Mouse (Mus musculus): Measurements from ENCODE around the gene Tmeff2. TPM values are rescaled to one million over a fixed set of nuclear protein-coding genes. Genes with fewer than 3 reads are reported as not detected.

The Tmeff2 gene
- polyA plus RNA-seq, 1 experiment from 2014 or later, result not detected

- Histone ChIP-seq H3K4me3 (ENCODE audit: inconsistent target) (no peak overlapping the region), H3K79me2 (ENCODE audit: inconsistent target) (no peaks in the 10 kb centered on the region), H3K27ac (no peak overlapping the region), H3K36me3 (ENCODE audit: inconsistent target) (no peaks in the 10 kb centered on the region)
- 90% methylated on average over 5 of the region's 5 CpGs for WGBS (ENCODE audit: missing documents)
These were observed 252.4 kb downstream of the Tmeff2 start for GRCm38 (mm10) chr1:51152856-51153255.

GRCm38 (mm10) chr1:51184276-51184675, 283.8 kb downstream of the Tmeff2 start:
- Histone ChIP-seq H3K4me3 (ENCODE audit: inconsistent target) (no peak overlapping the region), H3K36me3 (ENCODE audit: inconsistent target) (no peaks in the 10 kb centered on the region), H3K79me2 (ENCODE audit: inconsistent target) (no peaks in the 10 kb centered on the region), H3K27ac (no peak overlapping the region)
- WGBS (ENCODE audit: missing documents), result 93% methylated on average over 2 of the region's 2 CpGs

GRCm38 (mm10) chr1:51189008-51189407, 288.6 kb downstream of the Tmeff2 start:
- Histone ChIP-seq H3K4me3 (ENCODE audit: inconsistent target) (no peak overlapping the region), H3K36me3 (ENCODE audit: inconsistent target) (no peaks in the 10 kb centered on the region), H3K27ac (no peak overlapping the region), H3K79me2 (ENCODE audit: inconsistent target) (no peaks in the 10 kb centered on the region)
- WGBS (ENCODE audit: missing documents), result 93% methylated on average over 5 of the region's 5 CpGs

- Histone ChIP-seq H3K27ac (no peak overlapping the region), H3K79me2 (ENCODE audit: inconsistent target) (no peaks in the 10 kb centered on the region), H3K4me3 (ENCODE audit: inconsistent target) (no peak overlapping the region), H3K36me3 (ENCODE audit: inconsistent target) (no peaks in the 10 kb centered on the region)
These were observed 290.8 kb downstream of the Tmeff2 start for GRCm38 (mm10) chr1:51191253-51191652.

GRCm38 (mm10) chr1:51191872-51192613, 291.6 kb downstream of the Tmeff2 start:
- Histone ChIP-seq H3K79me2 (ENCODE audit: inconsistent target) (no peaks in the 10 kb centered on the region), H3K27ac (no peak overlapping the region), H3K4me3 (ENCODE audit: inconsistent target) (no peak overlapping the region), H3K36me3 (ENCODE audit: inconsistent target) (no peaks in the 10 kb centered on the region)
- 60% methylated on average over 6 of the region's 6 CpGs for WGBS (ENCODE audit: missing documents)

GRCm38 (mm10) chr1:51199088-51199830, 298.8 kb downstream of the Tmeff2 start:
- WGBS (ENCODE audit: missing documents), result 85% methylated on average over 11 of the region's 11 CpGs
- no peaks in the 10 kb centered on the region for H3K36me3 ChIP-seq (ENCODE audit: inconsistent target)
- no peak overlapping the region for H3K4me3 ChIP-seq (ENCODE audit: inconsistent target)
- H3K27ac ChIP-seq, result no peak overlapping the region
- no peaks in the 10 kb centered on the region for H3K79me2 ChIP-seq (ENCODE audit: inconsistent target)

GRCm38 (mm10) chr1:51199954-51200353, 299.5 kb downstream of the Tmeff2 start:
- no peaks in the 10 kb centered on the region for H3K79me2 ChIP-seq (ENCODE audit: inconsistent target)
- H3K27ac ChIP-seq, result no peak overlapping the region
- WGBS (ENCODE audit: missing documents), result 89% methylated on average over 3 of the region's 3 CpGs
- H3K4me3 ChIP-seq (ENCODE audit: inconsistent target), result no peak overlapping the region
- no peaks in the 10 kb centered on the region for H3K36me3 ChIP-seq (ENCODE audit: inconsistent target)

GRCm38 (mm10) chr1:51215631-51216030, 315.2 kb downstream of the Tmeff2 start:
- Histone ChIP-seq H3K4me3 (ENCODE audit: inconsistent target) (no peak overlapping the region), H3K36me3 (ENCODE audit: inconsistent target) (no peaks in the 10 kb centered on the region), H3K27ac (no peak overlapping the region), H3K79me2 (ENCODE audit: inconsistent target) (no peaks in the 10 kb centered on the region)
- 81% methylated on average over 3 of the region's 3 CpGs for WGBS (ENCODE audit: missing documents)

- Histone ChIP-seq H3K27ac (no peak overlapping the region), H3K36me3 (ENCODE audit: inconsistent target) (no peaks in the 10 kb centered on the region), H3K4me3 (ENCODE audit: inconsistent target) (no peak overlapping the region), H3K79me2 (ENCODE audit: inconsistent target) (no peaks in the 10 kb centered on the region)
- WGBS (ENCODE audit: missing documents), result 94% methylated on average over 5 of the region's 5 CpGs
These were observed 316.0 kb downstream of the Tmeff2 start for GRCm38 (mm10) chr1:51216292-51217050.

- Histone ChIP-seq H3K4me3 (ENCODE audit: inconsistent target) (no peak overlapping the region), H3K27ac (no peak overlapping the region), H3K79me2 (ENCODE audit: inconsistent target) (no peaks in the 10 kb centered on the region), H3K36me3 (ENCODE audit: inconsistent target) (no peaks in the 10 kb centered on the region)
- 88% methylated on average over 6 of the region's 7 CpGs for WGBS (ENCODE audit: missing documents)
These were observed 316.8 kb downstream of the Tmeff2 start for GRCm38 (mm10) chr1:51217227-51217626.

- Histone ChIP-seq H3K4me3 (ENCODE audit: inconsistent target) (no peak overlapping the region), H3K27ac (no peak overlapping the region), H3K79me2 (ENCODE audit: inconsistent target) (no peaks in the 10 kb centered on the region), H3K36me3 (ENCODE audit: inconsistent target) (no peaks in the 10 kb centered on the region)
- WGBS (ENCODE audit: missing documents), result 90% methylated on average over 7 of the region's 7 CpGs
These were observed 324.7 kb downstream of the Tmeff2 start for GRCm38 (mm10) chr1:51225156-51225555.

Measured in macrophage (primary cell).